Mouse (Mus musculus) cortical plate, adult 2 months (tissue): ENCODE data around the gene Pigv. TPM values are rescaled to one million over a fixed set of nuclear protein-coding genes. Genes with fewer than 3 reads are reported as not detected.
"Not testable (repeated sequence)": the region's sequence is repeated elsewhere in the genome, so short reads cannot be mapped to it uniquely, and the experiment has no call there.

Experiments
- H3K27ac ChIP-seq: fragments of 200-500 bp; 2 replicates; pipeline ENCODE4 v1.5.1; 2012; ENCODE audit warnings: low read length, control low read depth, inconsistent platforms; ENCODE audit not compliant: insufficient read depth
- H3K4me1 ChIP-seq: fragments of 200-500 bp; 2 replicates; pipeline ENCODE4 v1.6.1; 2011; ENCODE audit warnings: low read length; ENCODE audit not compliant: control insufficient read depth, insufficient read depth
- H3K4me3 ChIP-seq: fragments of 200-500 bp; 2 replicates; pipeline ENCODE4 v1.5.1; 2011; ENCODE audit warnings: mild to moderate bottlenecking, low read length, control low read depth; ENCODE audit not compliant: insufficient read depth
- CTCF ChIP-seq: fragments of 200-500 bp; IDR thresholded peaks from 2 replicates; pipeline ENCODE4 v1.5.1; 2011; ENCODE audit warnings: mild to moderate bottlenecking, control low read depth, low read length; ENCODE audit not compliant: insufficient read depth; ENCODE audit errors: extremely low read depth
- POLR2A ChIP-seq: fragments of 200-500 bp; IDR thresholded peaks from 2 replicates; pipeline ENCODE4 v1.6.1; 2011; ENCODE audit warnings: mild to moderate bottlenecking, low read length, control low read depth; ENCODE audit not compliant: insufficient read depth; ENCODE audit errors: extremely low read depth
- polyA plus RNA-seq: library from polyadenylated mRNA; depleted of rRNA; stranded (reverse); fragments of >200 nt; gene quantifications from 2 replicates; pipeline ENCODE4 v1.2.3, GENCODE M21; 2012

Pigv gene
- polyA plus RNA-seq, 1 experiment, result 6.6 TPM

DNA sequence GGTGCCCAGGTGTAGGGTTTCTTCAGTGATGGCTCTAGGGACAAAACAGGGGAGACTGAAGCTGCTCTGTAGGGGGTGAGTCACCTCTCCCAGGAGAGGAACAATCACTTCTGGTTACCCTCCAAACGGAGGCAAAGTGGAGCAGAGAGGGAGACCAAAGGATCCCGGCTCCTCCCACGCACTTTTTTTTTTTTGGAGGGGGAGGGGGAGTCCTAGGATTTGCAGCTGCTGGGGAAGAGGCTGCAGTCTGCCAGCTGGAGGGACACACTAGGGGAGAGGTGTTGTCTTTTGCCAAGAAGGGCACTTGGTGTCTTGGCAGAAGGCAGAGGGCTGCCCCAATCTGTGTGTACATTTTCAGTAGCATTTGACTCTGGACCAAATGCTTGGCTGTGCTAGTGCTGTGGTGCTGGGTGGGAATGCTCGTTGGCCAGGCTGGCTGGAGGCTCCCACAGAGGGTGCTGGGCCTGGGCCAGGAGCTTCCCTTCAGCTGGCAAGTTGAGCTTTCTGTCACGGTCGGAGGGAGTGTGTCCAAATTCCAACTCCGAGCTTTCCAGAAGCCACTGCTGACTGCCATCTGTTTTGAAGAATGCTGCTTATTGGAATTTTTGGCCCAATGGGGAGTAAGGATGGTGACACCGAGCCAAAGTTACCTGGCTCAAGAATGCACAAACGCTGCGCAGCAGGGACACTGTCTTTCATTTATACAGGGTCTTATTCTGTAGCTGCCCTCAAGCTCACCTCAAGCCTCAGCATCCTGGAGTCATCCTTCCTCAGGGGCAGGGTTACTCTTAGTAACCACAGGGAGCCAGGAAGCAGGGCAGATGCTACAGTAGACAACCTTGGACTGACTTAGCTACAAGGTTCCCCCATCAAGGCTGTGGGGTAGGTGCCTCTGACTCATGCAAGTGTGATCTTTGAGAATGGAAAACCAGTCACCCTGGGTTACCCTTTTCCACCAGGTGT lies 12.0 kb downstream of the Pigv start:
- H3K4me3 ChIP-seq, result no peak overlapping the region
- H3K27ac ChIP-seq, result peak overlapping the region; percentile 50
- TF ChIP-seq CTCF (no peak), POLR2A (no peak)

DNA sequence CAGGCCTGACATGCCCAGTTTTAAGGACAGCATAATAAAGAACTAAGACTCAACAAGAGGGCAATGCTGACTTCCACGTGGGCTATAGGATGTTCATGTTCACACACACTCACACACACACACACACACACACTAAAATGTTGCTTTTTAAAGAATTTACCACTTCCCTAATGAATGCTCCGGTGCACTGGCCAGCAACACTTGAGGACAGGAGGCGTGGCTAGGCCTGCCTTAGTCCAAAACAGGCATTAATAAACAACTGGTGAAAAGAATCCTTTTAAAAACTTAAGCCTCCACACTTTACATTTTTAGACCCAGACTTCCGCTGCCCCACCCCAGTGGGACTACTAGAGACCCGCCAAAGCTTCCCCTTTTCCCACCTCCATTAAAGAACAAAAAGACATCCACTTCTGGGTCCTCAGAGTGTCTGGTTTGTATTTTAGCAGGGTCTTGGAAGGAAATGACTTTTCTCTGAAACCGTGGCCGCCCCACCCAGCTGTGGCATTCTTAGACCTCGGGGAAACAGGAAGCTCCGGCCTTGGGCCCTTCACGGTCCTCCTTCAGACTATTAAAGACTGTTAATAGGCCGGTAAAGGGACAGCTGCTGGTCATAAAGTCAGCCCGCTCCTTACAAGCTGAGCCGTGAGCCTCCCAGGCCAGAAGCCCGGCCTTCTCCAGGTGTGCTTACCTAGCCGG lies 12.8 kb downstream of the Pigv start:
- TF ChIP-seq CTCF (no peak), POLR2A (no peak)
- H3K4me3 ChIP-seq, result no peak overlapping the region; the same call in 1 of the 2 replicates
- H3K4me1 ChIP-seq, result peaks cover 3% of the 10 kb centered on the region
- H3K27ac ChIP-seq, result peak overlapping the region; percentile 50

More for the DNA sequence above, 12.0 kb downstream of the Pigv start:
- H3K4me1 ChIP-seq, result peaks cover 3% of the 10 kb centered on the region

DNA sequence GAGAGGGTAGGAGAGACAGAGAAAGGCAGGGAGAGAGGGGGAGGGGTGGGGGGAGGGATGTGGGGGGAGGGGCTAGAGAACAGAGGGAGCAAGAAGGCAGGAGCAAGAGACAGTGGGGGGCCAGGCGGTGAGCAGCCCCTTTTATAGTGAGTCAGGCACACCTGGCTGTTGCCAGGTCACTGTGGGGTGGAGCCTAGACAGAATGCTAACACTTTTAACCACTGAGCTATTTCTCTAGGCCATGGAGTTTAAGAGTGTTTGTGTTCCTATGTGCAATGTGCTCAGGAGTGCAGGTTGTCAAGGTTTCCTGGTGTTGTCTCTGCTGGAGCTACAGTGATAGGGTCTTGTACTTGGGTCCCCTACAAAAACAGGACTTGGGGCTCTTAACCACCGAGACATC lies 13.7 kb downstream of the Pigv start:
- no peak overlapping the region for H3K4me3 ChIP-seq
- TF ChIP-seq POLR2A (no peak), CTCF (no peak)
- 0 out of 2 replicates have a peak overlapping the region, but pooled peaks have one; percentile 50 for H3K27ac ChIP-seq
- peaks cover 3% of the 10 kb centered on the region for H3K4me1 ChIP-seq

DNA sequence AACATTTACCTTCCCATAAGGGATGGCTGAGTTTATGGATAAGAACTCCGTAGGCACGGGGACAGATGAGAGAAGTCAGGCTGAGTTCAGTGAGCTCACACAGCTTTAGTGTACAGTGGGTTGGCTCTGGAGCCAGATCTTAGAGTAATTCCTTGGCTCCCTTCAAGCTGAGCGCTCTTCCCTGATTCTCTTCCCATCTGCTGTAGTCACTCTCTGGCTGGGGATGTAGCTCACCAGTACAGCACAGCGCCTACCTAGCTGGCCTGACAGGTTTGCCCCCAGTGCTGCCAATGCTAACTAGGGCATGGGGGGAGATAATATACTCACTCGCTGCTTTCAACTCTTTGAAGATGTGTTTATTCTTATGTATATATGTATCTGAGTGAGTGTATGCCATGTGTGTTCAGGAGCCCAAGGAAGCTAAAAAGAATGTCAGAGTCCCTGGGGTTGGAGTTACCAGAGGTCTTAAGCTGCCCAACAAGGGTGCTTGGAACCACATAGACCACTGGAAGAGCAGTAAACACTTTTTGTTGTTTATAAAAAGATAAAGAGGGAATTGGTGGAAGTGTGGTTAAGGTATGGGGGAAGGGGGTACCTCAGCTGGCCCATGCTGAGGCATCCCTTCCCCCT lies 14.5 kb downstream of the Pigv start:
- no peak for TF ChIP-seq POLR2A
- no peak for TF ChIP-seq CTCF
- Histone ChIP-seq H3K4me1 (peaks cover 3% of the 10 kb centered on the region), H3K27ac (no peak overlapping the region), H3K4me3 (no peak overlapping the region)

DNA sequence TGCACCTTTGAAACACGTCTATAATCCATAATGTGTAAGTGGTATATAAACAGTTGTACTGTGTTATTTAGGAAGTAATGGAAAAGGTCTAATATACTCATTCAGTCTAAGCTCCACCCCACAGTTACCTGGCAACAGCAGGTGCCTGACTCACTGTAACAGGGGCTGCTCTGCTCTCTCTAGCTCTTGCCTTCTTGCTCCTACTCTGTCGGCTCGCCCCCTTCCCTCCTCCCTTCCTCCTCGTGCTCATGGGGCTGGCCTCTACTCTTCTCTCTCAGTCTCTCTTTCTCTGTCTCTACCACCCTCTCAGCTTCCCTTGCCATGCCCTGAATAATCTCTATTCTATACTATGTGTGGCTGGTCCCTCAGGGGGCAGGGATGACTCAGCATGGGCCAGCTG lies 15.4 kb downstream of the Pigv start:
- TF ChIP-seq CTCF (no peak), POLR2A (no peak)
- no peak overlapping the region for H3K27ac ChIP-seq
- H3K4me3 ChIP-seq, result no peak overlapping the region
- peaks cover 3% of the 10 kb centered on the region for H3K4me1 ChIP-seq

DNA sequence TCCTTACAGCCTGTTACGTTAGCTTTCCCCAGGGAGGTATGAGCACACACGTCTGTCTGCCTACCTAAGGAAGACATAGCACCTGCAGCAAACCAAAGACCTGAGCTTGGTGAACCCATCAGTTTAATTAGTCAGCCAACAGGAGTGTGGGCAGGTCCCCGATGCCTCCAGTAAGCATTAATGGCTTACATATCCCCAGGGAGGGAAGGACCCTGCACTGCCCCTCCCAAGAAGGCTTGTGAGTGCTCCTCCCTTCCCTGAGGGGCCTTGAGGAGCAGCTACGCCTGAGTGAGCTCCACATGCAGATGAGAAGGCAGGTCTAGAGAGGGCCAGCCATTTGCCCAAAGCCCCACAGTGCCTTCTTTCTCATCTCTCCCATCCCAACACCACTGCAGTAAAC lies 16.2 kb downstream of the Pigv start:
- Histone ChIP-seq H3K27ac (no peak overlapping the region), H3K4me3 (no peak overlapping the region), H3K4me1 (peaks cover 3% of the 10 kb centered on the region)
- no peak for TF ChIP-seq POLR2A
- TF ChIP-seq CTCF, result no peak

DNA sequence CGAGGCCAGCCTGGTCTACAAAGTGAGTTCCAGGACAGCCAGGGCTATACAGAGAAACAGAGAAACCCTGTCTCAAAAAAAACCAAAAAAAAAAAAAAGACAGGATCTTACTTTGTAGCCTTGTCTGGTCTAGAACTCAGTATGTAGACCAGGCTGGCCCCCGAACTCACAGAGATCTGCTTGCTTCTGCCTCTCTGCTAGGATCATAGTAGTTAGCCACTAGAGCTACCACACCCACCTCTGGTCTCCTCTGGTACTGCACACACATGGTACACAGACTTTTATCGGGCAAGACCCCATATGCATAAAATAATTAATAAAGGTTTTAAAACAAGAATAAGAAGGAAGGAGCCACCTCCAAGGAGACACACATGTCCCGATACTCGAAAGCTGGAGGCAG lies 18.4 kb downstream of the Pigv start:
- H3K27ac ChIP-seq, H3K4me1 ChIP-seq: not testable (repeated sequence)

DNA sequence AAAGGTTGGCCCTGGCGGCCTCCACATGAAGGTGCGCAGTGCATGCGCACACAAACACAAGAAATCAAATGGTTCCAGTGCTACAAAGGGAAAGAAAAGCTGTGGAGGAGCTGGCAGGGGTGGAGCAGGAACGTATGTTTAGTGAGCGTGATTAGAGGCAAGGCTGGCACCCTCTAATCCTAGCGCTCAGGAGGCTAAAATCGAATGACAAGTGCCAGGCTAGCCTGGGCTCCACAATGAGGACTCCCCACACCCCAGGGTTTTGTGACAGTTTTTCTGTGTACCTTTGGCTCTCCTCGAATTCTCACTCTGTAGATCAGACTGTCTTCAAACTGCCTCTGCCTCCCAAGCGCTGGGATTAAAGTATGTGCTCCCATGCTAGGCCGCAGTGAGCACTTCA lies 19.7 kb downstream of the Pigv start:
- Histone ChIP-seq H3K4me1 (no peaks in the 10 kb centered on the region), H3K4me3 (no peak overlapping the region), H3K27ac (no peak overlapping the region)
- no peak for TF ChIP-seq CTCF
- no peak for TF ChIP-seq POLR2A

More for the DNA sequence above, 18.4 kb downstream of the Pigv start:
- not testable (repeated sequence) for H3K4me3 ChIP-seq

DNA sequence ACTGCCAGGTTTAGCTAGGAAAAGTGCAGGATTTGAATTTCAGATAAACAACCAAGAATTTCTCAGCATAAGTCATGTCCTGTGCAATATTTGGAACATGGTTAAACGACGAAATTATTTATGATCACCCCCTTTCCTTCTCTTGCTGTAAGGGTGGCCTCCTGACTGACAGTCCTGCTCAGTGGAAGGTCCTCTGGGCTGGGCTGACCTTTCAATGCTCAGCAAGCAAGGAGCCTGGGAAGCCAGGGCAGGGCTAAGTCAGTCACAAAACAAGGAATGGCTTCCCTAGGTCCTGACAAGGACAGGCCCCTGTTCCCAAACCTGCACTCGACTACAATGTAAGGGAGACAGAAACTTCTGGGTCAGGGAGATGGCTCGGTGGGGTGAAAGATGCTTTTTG lies 20.5 kb downstream of the Pigv start:
- TF ChIP-seq CTCF, result no peak
- no peak for TF ChIP-seq POLR2A
- Histone ChIP-seq H3K4me1 (no peaks in the 10 kb centered on the region), H3K27ac (0 out of 2 replicates have a peak overlapping the region, but pooled peaks have one; percentile 69), H3K4me3 (no peak overlapping the region)

DNA sequence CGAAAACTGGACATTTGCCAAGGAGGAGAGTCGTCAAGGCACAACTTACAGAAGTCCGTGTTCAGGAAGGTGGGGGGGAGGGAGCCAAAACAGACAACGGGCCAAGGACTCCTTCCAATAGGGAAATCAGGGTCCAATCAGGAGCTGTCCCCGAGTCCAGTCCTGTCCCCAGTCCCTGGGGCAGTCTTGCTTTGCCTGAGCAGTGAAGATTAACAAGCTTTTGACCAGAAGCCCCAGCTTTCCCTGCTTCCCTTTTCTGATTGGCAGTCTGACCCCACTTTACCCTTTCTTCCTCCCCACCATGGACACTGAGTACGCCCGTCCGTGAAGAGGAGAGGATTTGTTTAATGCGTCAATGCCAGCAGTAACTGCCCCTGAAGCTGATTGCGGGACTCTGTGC lies 21.0 kb downstream of the Pigv start:
- no peaks in the 10 kb centered on the region for H3K4me1 ChIP-seq
- TF ChIP-seq CTCF (no peak), POLR2A (no peak)
- no peak overlapping the region for H3K27ac ChIP-seq
- no peak overlapping the region for H3K4me3 ChIP-seq
